Mouse (Mus musculus) ES-Bruce4 (cell line): ENCODE measurements around the gene Gm10197.
"Not testable (repeated sequence)": the region's sequence is repeated elsewhere in the genome, so short reads cannot be mapped to it uniquely, and the experiment has no call there.

Experiments
- CTCF ChIP-seq: IDR thresholded peaks from one replicate; pipeline ENCODE4 v1.8.1; 2011; ENCODE audit warnings: low read depth, low read length
- EP300 ChIP-seq: IDR thresholded peaks from 2 replicates; pipeline ENCODE4 v1.6.1; 2011; ENCODE audit warnings: low read depth, low read length; ENCODE audit not compliant: insufficient read depth
- POLR2A ChIP-seq: IDR thresholded peaks from one replicate; pipeline ENCODE4 v1.8.1; 2011; ENCODE audit warnings: low read length; ENCODE audit not compliant: insufficient read depth

- not testable (repeated sequence) for TF ChIP-seq POLR2A, CTCF, EP300
These were observed 23.4 kb upstream of the Gm10197 start for GRCm38 (mm10) chr19:53394956-53395355.
